In the genomic region with DNA sequence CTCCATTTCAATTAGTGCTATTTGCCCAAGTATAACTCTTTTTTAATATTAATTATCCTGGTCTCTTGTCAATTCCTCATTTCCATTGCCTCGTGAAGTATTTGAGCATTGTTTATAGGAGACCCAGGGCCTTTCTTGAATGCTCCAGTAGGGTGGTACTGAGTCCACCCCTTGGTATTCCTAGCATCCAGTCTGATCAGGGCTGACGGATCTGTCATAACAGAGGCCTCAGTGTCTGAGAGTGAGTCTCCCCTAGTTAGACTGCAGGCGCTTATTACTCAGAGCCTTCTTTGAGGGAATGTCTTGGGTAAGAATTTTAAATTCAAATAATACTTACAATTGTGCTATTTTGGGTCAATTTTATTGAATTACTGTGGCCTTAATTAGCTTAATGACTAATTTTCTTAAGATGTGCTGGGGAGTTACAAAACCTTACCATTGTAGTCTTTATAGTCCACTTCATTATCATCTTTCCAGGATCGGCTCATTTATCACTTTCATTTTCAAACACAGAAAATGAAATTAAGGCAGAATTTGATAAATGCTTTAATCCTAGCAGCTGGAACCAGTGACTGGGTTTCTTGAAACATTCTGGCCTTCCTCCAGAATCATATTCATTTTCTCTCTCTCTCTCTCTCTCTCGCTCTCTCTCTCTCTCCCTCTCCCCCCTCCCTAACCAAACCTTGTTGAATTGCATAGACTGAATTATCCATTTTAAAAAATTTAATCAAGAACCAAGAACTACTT, we compare ENCODE assay signal across 16 mouse cellular contexts.
"Had no signal": no experiment of that assay in that cellular context is flagged by ENCODE, and none has a peak within 500 bp of the region (broad histone marks: within the 10 kb centered on the region; RNA-seq: fewer than 3 reads in every experiment).

No protein-coding gene starts in this region.

- H3K9me3 ChIP-seq: limb, embryonic 13.5 days; midbrain, embryonic 10.5 days; neural tube, embryonic 15.5 days had no signal

- H3K27me3 ChIP-seq: limb, embryonic 13.5 days; neural tube, embryonic 15.5 days had no signal

- H3K4me3 ChIP-seq: limb, embryonic 13.5 days; midbrain, embryonic 10.5 days; myocyte; neural tube, embryonic 15.5 days had no signal

- H3K27ac ChIP-seq: kidney, postnatal 0 days; limb, embryonic 13.5 days; liver, embryonic 14.5 days; midbrain, embryonic 10.5 days; neural tube, embryonic 15.5 days; stomach, postnatal 0 days had no signal

- H3K9ac ChIP-seq: limb, embryonic 13.5 days; liver, embryonic 14.5 days; neural tube, embryonic 15.5 days had no signal

- H3K4me2 ChIP-seq: limb, embryonic 13.5 days; neural tube, embryonic 15.5 days had no signal

- H3K4me1 ChIP-seq: limb, embryonic 13.5 days had no signal

- H3K36me3 ChIP-seq: limb, embryonic 13.5 days; midbrain, embryonic 10.5 days; neural tube, embryonic 15.5 days had no signal

- DNase-seq: kidney, adult 9 months; kidney, postnatal 36 days; left cerebral cortex, postnatal 4 days; lung, adult 2 months; lung, postnatal 10 days; lung, postnatal 4 days; midbrain, embryonic 14.5 days; right cerebral cortex, postnatal 14 days; thymus, postnatal 4 days had no signal
